Mouse (Mus musculus) forelimb bud, embryonic 11.5 days (tissue): Measurements from ENCODE around the gene Frmd4b.

Source experiments
- DNase-seq: peaks from one replicate; pipeline ENCODE4 v3.0.0-alpha.2; 2012; ENCODE audit warnings: low read depth, low spot score

The Frmd4b gene

DNA sequence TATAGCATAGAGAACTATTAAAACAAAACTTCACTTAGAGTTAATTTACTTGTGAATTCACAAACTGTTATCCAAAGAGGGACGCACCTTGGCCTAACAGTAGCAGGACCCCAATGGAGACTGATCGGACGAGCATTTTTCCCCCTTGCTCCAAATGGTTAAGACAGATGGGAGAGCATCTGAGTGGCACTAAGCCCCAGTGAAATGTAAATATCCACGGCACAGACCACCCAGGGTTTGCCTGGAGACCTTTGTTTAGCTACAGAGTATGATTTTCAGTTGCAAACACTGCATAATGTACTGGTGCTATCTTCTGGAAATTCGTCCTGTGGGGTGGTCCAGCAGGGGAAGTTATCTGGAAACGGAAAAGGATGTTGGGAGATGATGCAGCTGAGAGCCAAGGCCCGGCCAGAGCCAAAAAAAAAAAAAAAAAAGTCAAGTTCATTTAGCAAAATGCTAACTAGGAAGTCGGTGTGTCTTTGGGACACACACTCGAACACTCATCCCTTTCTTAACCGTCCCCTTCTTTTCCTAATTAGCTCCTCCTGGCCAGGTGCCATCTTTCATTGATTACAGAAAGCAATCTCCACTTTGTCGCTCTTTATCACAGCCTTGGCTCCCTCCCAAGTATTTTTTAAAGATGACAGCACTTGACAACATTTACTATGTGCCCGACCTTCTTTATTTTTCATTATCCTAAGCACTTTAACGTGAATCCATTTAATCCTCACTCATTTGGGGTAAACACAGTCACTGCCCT lies 95.9 kb downstream of the Frmd4b start:
- no peak for DNase-seq

DNA sequence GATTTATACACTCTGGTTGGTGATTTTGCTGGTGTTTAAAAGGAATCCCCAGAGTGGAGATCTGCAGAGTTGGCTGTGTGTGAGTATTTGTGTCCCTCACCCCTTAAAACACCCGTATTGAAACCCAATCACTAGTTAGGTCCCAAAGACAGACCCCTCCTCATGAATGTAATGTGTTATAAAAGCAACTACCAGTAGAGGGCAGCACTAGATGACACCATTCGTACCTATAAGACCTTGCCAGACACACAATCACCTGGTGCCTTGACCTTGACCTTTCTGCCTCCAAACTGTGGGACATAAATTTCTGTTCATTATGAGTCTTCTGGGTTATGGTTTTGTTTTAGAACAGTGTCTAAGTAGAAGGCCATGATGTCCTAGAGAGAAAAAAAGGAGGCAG lies 96.8 kb downstream of the Frmd4b start:
- peak; percentile 44 for DNase-seq

DNA sequence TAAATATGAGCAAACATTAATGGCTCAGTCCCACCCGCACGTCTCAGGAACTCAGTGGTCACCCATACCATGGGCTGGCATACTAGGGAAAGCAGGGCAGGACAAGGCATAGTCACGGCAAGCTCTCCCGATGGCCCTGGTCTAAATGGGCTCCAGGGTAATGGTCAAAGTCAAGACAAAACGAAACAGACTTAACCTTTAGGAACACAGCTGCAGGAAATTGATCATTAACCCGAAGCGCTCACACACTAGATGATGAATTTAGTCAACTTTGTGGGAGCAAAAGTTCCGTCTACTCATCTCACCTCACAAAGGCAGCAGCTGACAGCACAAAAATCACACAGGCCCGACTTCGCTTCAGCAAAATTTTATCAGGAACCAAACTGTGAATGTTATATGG lies 97.8 kb downstream of the Frmd4b start:
- DNase-seq = no peak

DNA sequence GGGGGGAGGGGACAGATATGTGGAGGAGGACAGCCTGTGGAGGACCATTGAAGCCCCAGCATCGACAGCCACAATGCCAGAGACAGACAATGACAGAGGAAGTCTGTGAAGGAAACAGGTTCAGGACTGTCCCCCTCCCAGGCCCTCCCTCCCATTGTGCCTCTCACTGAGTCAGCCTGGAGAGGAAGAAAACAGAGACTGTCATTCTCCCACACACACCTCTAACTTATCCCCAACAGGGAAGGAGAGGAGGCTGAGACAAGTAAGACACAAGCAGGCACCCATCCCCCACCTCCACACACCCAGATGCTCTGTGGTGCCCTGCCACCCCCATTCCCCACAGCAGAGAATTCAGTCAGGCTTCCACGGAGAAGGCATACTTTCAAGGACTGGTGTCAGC lies 98.9 kb downstream of the Frmd4b start:
- DNase-seq = no peak

DNA sequence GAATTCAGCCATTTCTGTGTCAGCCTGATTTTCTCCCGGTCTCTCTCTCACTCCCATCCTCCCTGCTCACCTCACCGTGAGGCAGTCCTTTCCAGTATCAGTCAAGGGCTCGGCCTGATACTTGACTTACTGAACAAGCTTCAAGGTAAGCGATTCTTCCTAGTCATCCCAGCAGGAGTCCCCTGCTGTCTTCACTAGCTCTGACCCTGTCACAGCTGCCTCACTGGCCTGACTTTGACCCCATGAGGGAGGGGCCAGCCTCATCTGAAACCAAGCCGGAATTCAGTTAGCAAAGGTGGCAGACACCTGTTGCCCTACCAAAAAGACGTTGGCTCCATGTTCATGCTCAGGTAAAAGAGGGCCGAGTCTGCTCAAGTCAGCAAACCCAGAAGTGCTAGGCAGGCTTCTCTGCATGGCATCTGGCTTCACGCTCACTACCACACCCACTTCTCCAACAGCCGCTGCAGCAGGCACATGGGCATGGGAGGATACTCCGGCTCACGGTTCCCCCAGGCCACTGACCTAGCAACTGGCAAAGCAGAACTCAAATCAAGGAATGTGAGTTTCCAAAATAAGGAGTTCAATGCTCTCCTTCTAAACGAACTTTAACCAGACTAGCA lies 99.6 kb downstream of the Frmd4b start:
- no peak for DNase-seq

DNA sequence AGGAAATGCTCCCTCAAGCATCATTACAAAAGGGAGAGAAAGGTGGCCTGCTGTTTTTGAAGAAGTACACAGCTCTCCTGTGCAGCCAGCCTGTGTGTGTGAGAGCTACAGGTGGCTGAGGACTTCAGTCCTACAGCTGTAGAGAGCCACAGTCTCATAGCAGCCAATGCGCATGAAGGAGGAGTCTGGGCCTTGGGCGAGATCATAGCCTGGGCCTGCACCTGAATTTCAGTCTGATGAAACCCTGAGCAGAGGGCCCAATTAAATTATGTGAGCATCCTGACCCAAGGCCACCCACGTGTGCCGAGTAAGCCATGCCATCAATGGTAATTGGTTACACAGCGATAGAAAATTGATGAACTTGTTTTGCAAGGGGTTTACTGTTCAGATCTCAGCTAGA lies 100.4 kb downstream of the Frmd4b start:
- no peak for DNase-seq

DNA sequence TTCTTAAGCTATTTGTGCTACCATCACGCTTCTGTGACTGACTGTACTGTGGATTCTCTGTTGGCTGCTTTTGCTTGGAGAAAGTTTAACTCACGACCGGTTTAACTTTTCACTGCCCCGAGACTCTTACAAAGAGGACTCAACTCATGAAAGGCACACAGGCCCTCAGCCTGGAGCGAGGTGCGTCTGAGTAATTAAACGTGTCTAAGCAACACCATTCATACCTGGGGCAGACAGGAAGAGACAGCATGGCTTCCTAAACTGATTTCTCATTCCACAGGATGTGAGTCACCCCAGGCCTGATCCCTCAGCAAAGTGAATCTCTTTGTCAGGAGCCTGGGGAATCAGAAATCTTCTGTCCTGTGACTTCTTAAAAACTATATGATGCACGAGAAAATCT lies 106.6 kb downstream of the Frmd4b start:
- no peak for DNase-seq

DNA sequence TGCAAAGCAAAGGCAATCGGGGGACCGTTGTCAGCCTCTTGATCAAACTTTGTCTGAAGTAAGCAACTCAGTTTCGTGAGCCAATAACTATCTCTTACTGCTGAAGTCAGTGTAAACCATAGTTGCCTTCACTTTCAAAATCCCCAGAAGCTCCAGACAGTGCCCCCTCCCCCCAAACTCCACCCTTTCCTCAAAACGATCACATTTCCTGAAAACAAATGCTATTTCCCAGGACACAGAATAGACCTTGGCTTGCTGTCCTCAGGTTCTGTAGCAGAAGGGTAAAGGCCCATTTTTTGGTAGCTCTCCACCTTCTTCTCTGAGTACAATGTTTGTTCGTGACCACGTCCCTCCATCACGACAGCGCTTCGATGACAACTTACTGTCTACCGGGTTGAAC lies 107.9 kb downstream of the Frmd4b start:
- DNase-seq = no peak

DNA sequence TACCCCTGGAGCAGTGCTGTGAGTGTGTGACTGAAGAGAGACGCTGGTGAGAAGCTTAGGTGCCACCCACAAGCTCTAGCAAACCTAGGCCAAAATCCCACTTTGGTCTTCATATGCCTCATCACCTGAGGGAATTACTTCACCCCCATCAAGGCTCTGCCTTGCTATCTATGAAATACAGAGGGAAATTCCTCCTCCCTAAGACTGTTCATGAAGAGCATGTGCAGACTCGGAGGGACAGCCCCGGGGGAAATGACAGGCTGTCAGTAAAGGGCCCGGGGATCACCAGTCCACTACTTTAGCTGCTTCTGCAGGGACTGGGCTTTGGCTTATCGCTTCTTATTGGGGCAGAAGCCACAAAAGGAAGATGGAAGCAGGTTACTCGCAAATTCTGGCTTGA lies 108.9 kb downstream of the Frmd4b start:
- no peak for DNase-seq

DNA sequence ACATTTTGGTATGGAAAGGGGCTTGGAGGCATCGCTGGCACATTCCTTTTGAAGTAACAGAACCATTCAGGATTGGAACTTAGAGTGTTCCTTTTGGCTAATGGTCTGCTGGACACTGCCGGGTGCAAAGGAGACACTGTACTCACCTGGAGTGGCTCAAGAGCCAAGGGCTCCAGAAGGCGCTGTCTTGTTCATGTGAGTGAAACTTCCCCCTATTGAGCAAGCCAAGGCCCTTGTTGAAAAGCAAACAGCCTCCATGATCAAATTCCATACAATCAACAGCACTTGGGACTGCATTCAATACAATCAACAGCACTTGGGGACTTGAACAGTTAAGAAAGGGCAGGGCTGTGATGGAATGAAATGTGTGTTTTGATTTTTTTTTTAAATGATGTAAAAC lies 109.4 kb downstream of the Frmd4b start:
- DNase-seq = no peak

DNA sequence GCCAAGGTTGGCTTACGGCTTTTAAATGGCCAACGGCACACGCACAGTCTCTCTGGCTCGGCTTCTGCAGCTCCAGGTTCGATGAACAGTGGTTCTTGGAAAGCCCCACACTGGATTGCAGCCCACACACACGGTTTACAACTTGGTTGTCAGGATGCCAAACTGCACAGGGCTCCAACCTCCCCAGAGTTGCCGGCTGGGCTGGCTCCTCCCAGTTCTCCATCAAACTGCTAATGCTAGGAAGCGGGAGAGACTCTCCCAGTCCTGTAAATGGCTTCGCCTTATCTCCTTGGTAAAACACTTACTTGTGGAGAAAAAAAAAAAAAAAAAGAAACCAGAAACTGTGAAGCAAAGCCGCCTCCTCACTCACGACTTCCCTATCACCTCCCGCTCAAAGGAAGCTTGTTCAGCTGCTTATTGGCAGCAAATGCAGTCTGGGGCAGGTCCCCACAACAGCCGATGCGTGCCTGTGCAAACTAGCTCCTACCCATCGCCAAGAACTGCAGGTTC lies 111.1 kb downstream of the Frmd4b start:
- no peak for DNase-seq

DNA sequence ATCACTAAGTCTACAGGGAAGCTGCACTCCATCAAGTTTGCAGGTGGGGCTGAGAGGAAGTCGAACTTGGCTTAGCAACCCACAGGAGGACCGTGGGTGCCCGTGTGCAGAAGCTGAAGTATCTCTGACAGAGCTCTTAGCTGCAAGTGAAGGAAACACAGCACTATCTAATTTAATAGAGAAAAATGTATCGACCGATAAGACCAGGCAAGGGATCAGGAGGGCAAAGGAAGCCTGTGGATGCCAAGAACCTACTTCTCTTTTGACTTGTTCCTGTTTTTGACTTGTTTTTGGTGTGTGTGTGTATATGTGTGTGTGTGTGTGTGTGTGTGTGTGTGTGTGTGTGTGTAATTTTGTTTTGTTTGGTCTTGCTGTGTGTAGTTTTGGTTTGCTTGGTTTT lies 112.7 kb downstream of the Frmd4b start:
- DNase-seq = no peak

DNA sequence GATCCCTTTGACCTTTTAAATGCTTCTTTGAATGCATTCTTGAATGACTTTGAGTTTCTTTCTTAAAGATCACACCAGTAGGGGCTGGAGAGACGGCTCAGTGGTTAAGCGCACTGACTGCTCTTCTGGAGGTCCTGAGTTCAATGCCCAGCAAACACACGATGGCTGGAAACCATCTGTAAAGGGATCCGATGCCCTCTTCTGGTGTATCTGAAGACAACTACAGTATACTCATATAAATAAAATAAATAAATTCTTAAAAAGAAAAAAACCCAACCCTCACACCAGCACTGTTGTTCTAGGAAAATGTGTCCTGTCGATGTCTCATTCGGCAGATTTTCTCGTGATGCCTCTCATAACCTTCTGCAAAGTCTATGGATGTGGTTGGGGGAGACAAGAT lies 116.3 kb downstream of the Frmd4b start:
- no peak for DNase-seq

DNA sequence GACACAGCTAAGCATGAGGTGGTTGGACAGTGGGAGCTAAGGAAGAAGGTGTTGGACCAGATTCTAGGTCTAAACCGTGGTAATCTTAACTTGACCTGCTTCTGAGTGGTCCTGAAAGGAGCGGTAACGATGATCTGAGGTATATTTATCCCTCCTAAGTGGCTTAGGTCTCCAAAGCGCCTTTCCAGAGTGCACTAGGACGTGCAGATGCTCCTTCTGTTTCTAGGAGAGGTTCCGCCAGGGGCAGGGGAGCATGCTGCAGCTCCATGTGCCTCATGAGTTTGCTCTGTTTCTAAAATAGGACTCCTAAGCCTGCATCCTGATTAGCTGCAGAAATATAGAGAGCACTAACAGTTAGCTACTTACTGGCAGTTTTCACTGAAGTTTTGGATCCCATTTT lies 117.1 kb downstream of the Frmd4b start:
- DNase-seq = no peak

DNA sequence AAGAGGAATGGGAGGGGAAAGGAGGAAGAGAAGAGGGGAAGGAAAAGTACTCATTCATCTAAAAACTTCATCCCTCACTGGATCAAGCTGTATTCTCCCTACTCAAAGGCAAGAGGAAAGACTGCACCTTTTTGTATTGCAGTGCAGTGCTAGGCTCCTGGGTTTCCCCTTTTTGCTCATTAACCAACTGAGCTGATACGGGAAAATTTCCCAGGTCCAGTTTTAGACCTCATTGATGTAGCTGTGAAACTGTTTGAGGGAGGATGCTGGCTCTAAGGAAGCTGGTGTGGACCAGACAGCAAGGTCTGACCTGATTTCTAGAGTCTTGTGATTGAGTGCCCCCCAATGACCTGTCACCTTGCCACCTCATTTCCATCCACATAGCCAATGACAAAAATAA lies 121.3 kb downstream of the Frmd4b start:
- DNase-seq = no peak

DNA sequence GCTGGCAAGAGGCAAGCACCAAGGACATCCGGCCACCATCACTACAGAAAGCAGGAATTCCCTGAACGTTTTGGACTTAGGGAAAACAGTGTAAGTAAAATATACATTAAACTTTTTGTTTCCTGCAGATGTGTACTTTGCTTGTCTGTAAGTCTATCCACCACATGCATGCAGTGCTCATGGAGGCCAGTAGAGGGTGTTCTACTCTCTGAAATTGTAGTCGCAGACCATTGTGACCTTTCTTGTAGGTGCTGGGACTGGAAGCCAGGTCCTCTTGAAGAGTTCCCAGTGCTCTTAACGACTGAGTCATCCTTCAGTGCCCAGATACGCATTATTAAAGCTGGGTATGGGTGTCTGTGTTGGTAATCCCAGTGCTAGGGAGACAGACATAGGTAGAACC lies 126.3 kb downstream of the Frmd4b start:
- no peak for DNase-seq

DNA sequence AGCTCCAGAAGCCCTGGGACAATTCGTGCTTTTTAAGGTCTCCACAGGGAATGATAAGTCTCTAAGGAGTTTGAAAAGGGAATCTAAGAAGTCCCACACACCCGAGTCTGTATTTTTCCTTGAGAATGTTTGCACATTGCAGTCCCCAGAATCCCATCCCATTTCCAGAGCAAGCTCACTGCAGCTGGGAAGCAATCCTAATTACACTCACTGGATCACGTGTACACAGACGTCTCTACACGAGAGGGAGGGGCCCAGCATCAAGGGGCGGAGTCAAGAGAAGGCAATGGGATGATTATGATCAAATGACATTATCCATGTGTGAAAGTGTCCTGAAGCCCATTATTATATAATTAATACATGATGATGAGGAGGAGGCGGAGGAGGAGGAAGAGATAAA lies 128.5 kb downstream of the Frmd4b start:
- no peak for DNase-seq

DNA sequence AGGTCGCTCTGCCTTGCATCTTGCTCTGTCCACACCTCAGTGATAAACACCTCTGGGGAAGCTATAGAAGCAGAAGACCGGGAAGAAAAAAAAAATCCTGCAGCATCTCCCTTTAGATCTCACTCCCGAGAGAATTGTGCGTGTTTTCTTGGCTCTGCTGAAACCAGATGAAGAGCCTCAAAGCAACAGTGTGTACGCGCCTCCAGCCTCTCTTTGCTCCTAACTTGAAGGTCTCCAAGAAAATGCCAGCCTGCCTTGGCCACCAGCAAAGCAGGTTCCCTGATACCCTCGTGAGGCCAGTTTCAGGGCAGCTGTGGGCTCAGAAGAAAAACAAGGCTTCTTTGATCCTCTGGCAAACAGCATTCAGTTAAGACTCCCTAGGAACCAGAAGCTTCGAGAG lies 129.1 kb downstream of the Frmd4b start:
- no peak for DNase-seq

DNA sequence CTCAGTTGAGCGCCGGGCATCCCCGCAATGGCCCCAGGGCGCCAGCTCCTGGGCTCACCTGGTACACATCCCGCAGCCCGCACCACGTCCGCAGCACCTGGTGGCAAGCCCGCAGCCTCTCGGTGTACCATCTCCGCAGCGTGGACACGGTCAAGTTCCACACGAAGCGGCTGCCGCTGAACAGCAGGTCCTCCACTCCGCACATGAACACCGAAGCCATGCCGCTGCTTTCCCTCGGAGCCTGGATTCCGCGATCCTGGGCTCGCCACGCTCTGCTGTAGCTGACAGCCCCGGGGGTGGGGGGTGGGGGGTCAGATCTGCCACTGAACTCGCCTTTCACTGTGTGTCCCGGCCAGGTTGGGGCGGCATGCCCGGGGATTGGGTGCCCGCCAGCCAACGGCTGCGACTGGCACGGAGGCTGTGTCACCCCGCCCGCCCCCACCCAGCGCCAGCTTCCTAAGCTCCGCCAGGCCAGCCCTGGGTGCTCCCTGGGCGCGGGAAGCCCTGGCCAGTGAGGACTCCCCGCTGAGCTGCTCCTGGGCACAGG lies 129.7 kb downstream of the Frmd4b start:
- DNase-seq = no peak

DNA sequence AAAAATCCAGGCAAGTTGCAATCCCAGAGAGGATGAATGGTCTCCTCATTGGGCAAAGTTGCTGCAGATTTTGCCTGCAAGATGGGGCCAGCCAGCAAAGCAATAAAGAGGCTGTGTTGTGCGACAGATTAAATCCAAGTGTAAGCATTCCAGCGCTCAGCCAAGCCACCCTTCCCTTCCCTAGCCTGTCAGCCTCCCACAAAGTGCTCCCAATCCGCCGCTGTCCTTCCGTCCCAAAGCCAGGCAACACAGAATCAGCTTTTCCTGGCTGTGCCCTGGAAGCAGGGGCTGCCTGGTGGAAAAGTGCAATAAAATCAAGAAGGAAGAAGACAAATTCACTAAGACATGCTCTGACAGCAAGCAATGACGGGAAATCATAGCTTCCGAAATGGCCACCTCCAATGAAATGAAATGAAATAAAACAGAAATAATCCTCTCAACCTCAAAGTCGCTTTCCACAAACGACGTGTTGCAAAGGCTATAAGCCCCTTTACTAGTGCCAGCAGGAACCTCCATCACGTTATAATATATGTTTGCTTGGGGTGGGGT lies 130.5 kb downstream of the Frmd4b start:
- DNase-seq = no peak

DNA sequence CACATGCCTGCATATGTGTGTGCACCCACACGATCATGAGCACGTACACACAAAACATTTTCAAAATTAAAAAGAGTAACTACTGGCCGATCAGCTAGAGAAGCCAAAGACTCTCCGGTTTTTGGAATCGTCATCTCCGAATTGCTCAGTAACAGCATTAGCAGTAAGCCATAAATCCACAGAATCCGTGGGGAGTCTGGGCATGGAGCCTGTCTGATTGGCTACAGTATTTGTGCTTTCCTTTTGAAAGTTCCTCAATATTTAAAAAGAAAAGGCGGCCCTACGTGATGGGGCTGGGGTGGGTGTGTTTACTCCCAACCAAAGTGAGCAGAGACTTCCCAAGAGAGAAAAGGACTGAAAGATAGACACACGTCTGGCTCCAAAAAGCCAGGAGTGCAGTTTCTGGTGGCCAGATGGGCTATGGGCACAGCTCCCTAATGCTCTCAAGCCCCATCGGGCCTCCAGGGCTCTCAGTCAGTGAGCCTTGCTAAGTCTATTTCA lies 131.4 kb downstream of the Frmd4b start:
- DNase-seq = no peak

DNA sequence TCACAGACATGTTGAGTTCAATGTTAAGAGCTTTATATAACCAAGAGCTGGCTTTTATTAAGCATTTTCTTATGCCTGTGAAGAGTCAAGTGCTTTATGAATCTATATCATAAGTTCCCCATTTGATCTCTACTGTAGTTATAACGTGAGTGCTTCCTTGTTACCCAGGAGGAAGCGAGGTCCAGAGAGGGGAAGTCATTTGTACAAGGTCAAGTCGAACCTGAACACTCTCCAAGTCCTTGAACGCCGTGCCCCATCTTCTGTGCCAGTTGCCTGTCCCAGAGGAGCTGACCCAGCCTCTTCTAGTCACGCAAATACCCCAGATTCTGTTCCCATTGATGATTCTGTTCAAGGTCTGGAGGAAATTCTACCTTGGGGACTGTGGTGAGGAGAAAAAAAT lies 135.4 kb downstream of the Frmd4b start:
- no peak for DNase-seq
